Mouse (Mus musculus): ENCODE measurements at regions not wholly inside any gene's neighbourhood (a gene's known extent, or its start where the extent isn't known, plus 50 kb on each side); places are given as distances from the start of the nearest gene placed in this dataset.
A peak's percentile ranks its signal among the peaks of the same experiment; 100 is the strongest.

DNA sequence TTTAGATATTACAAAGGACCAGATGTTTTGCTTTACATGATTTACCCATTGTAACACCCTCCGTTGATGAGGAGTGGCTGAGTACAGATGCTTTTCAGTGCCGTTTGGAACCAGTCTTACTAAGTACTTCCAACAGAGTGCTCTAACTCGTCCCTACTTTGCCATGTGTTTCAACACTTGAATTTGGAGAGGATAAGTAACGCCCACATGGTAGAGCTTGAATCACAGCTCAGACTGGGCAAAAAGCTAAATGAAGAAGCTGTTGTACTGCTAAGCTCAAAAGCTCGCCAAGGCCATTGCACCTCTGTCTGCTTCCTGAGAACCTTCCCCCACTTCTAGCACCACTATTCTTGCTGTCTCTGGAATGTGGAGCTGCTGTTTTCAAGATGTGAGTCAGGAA is 471.1 kb downstream of the Nfib start:
- DNase-seq (ENCODE audit: low spot score in 2 of 2) = peak; percentile 5

DNA sequence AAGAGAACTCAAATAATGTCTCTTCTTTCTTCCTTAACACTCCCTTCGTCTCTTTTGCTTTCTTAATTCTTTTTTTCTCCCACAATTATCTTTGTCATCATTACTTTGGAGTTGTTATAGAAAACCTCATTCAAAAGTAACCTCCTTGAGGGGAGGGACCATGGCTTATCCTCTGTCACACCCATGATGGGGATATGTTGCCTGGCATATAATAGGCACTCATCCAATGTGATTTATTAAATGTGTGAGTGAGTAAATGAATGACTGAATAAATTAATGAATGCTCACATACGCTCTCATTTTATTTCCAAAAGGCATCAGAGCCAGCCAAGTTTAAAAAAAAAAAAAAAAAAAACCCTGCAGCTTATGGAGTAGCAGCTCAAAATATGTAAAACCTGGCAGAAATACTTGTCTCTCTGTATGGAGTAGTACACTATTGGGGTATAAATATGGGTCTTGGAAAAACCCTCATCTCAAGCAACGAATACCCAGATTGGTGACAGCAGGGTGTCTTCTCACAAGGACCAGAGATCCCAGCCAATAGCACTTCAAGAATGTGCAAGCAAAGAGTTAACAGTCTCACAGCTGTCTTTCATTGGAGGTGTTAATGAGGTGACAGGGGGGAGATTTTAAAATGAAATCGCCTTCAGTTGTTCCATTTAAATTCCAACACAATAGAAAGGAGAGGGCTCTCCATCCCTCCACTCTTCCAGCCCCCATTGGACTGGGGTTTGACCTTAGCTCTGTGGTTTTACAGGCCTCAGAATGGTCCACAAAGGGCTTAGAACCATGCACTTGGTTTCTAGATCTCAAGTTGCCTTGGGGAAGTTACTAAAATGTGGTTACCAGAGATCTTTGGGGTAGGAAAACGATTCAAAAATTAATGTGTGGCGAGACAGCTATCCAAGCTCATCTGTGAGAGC is 479.1 kb downstream of the Nfib start:
- no peak for DNase-seq (ENCODE audit: low spot score in 2 of 2)

- DNase-seq (ENCODE audit: low spot score in 2 of 2) = no peak
Measured at GRCm38 (mm10) chr4:82220724-82221123, 484.8 kb downstream of the Nfib start.

DNA sequence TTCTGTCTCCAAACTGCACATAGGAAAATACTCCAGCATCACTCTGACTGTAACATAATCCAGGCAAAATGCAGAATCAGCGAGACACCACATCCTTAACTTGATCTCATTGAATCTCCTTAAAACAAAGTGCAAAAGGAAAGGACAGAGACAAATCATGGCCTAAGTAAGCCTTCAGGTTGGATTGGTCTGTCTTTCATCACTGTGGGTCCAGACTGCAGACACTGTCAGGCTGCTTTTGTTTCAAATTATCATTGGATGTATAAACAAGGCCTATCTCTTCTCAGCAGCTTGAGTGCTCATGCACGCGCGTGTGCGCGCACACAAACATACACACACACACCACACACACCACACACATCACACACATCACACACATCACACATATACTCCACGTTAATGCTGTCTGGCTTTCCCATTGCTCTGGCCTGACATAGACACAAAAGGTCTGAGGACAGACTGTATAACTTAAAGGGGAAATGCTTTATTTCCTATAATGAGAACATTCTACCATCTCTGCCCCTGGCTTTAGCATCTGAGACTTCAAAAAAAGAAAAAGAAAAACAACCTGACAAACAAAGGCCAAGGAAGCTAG is 485.3 kb downstream of the Nfib start:
- DNase-seq (ENCODE audit: low spot score in 2 of 2) = no peak

- no peak for DNase-seq (ENCODE audit: low spot score in 2 of 2)
Measured at GRCm38 (mm10) chr4:82218616-82219015, 486.9 kb downstream of the Nfib start.

DNA sequence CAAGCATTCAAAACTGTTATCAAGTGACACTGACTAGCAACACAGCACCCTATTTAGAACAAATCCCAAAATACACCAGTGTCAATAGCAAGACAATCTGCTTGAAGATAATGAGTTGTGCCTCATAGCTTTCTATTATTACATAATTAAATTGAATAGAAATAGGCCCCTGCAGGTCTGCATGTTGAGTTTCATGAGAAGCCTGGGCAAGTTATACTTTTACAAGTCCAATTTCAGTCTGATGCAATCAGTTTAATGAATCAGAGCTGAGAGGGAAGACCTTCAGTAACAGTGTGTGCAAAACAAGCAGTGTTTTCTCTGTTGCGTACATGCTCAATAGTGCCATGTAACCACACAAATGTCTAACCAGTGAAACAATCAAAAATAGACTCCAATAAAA is 498.5 kb downstream of the Nfib start:
- no peak for DNase-seq (ENCODE audit: low spot score in 2 of 2)

DNA sequence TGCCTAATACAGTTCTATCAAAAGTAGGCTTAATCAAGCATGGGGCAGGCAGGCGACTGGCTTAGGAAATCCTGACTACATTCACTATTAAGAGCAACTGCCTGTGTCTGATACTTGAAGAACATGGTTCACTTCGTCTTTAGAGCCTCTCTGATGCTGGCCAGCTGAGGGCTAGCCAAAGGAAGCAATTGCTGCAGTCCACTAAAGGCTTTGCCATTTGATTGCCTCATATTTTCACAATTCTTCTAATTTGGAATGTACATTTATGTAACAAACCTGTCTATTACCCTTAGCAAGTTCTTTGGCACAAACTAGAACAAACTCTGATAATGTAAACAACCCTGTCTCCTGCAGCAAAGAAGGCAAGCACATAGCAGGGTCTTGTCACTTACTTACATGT is 505.2 kb downstream of the Nfib start:
- DNase-seq (ENCODE audit: low spot score in 2 of 2) = no peak

- no peak for DNase-seq (ENCODE audit: low spot score in 2 of 2)
Measured at GRCm38 (mm10) chr4:82199118-82199517, 506.4 kb downstream of the Nfib start.

DNA sequence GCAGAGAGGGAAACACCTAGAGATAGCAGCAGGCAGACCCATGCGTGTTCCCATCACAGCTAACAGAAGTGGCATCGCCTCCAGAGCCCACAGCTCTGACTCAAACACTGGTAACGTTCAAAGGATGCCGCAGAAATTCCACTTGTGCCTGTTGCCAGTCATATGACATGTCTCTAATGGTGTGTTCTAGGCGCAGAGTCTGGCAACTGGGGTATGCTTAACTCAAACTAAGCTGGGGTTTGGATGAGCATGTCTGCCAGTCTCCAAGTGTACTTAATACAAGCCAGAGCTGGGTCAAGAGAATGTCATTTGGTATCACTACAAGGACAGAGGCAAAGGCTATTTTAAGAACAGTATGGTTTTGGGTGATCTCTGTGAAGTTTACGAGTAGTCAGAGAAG is 507.9 kb downstream of the Nfib start:
- DNase-seq (ENCODE audit: low spot score in 2 of 2) = no peak

- no peak for DNase-seq (ENCODE audit: low spot score in 2 of 2)
Measured at GRCm38 (mm10) chr4:82196024-82196647, 509.4 kb downstream of the Nfib start.

- no peak for DNase-seq (ENCODE audit: low spot score in 2 of 2)
Measured at GRCm38 (mm10) chr4:82193905-82194304, 511.6 kb downstream of the Nfib start.

- no peak for DNase-seq (ENCODE audit: low spot score in 2 of 2)
Measured at GRCm38 (mm10) chr4:82186892-82187291, 518.7 kb downstream of the Nfib start.

GRCm38 (mm10) chr4:82183974-82184373 is 521.6 kb downstream of the Nfib start:
- DNase-seq (ENCODE audit: low spot score in 2 of 2) = no peak

GRCm38 (mm10) chr4:82178112-82178511 is 527.4 kb downstream of the Nfib start:
- no peak for DNase-seq (ENCODE audit: low spot score in 2 of 2)

DNA sequence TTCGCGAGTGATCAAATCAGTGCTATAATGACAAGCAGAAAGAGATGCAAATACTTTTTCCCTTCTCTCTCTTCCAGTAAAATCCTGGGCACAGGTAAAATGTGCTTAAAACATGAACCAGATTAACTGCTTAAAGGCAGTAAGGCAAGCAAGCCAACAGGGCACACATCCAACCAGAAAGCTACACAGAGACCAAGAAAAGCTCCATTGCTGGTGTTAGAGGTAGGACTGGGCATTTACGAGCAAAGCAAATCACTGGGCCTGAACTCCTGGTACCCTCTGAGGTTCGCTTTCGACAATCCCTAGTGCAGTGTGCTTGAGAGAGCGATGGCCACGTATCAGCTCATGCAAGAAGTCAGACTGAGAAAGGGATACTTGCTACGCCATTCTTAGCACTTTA is 528.8 kb downstream of the Nfib start:
- no peak for DNase-seq (ENCODE audit: low spot score in 2 of 2)

DNA sequence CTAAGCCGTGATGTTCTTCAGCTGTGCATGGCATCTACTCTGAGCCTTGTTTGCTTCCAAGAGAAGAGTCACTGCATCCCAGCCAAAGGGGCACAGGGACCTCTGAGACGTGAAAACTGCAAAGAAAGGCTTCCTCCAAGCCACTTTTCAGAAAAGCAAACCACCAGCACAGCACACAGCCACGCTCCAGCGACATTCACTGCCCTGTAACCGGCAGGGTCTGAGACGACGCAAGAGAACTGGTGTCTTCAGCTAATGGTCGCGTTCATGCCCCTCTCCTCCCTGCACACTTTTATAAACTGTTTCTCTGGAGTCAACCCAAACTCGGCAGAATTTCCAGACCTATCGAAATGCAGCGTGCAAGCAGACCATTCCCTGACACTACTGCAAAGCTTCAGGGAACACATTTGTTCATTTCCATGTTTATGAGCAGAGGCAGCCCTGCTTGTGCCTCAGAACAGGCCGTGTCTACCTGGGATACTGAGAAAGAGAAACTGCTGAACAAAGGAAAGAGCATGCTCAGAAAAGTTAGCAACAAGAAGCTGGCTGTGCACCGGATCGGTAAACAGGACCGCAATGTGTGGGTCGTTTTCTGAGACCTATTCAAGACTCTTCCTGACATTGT is 532.0 kb downstream of the Nfib start:
- DNase-seq (ENCODE audit: low spot score in 2 of 2) = no peak

GRCm38 (mm10) chr4:82170930-82171329 is 534.6 kb downstream of the Nfib start:
- no peak for DNase-seq (ENCODE audit: low spot score in 2 of 2)

GRCm38 (mm10) chr4:82168032-82168431 is 537.5 kb downstream of the Nfib start:
- DNase-seq (ENCODE audit: low spot score in 2 of 2) = no peak

GRCm38 (mm10) chr4:82167396-82167795 is 538.2 kb downstream of the Nfib start:
- DNase-seq (ENCODE audit: low spot score in 2 of 2) = no peak

- no peak for DNase-seq (ENCODE audit: low spot score in 2 of 2)
Measured at GRCm38 (mm10) chr4:82166826-82167225, 538.7 kb downstream of the Nfib start.

DNA sequence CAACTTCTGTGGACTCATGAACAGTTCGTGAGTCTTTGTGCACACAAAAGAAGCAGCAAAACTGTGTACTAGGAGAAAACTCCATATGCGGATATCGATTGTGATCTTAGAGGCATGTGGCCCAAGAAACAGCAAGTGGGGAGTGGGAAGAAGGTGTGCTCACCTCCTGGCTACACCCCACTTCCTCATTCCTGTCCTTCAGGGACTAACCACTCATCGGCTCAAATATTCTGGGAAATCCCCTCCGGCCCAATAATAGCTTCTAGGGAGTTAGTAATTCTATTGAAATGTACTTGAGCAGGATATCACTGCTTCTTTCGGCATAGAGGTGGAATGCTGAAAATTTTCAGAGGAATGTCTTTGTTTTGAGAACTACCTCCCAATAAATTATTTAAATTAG is 539.5 kb downstream of the Nfib start:
- no peak for DNase-seq (ENCODE audit: low spot score in 2 of 2)

GRCm38 (mm10) chr4:82164058-82164457 is 541.5 kb downstream of the Nfib start:
- no peak for DNase-seq (ENCODE audit: low spot score in 2 of 2)

Measured in frontal cortex, postnatal 14 days (tissue).